Mouse (Mus musculus) bone marrow macrophage, adult 2 months (primary cell): ENCODE data around the gene Agpat1. TPM values are rescaled to one million over a fixed set of nuclear protein-coding genes. Genes with fewer than 3 reads are reported as not detected.

Experiments used
- H3K27ac ChIP-seq: 2 replicates; pipeline ENCODE4 v1.5.1; 2012; ENCODE audit warnings: low read depth, low read length; ENCODE audit not compliant: insufficient read depth
- H3K4me1 ChIP-seq: 2 replicates; pipeline ENCODE4 v1.6.1; 2012; ENCODE audit warnings: low read length; ENCODE audit not compliant: control insufficient read depth, insufficient read depth
- H3K4me3 ChIP-seq: 2 replicates; pipeline ENCODE4 v1.5.1; 2012; ENCODE audit warnings: mild to moderate bottlenecking, low read length, moderate library complexity; ENCODE audit not compliant: insufficient read depth
- CTCF ChIP-seq: IDR thresholded peaks from 2 replicates; pipeline ENCODE4 v1.5.1; 2012; ENCODE audit warnings: low read depth, mild to moderate bottlenecking, low read length, moderate library complexity
- POLR2A ChIP-seq: IDR thresholded peaks from 2 replicates; pipeline ENCODE4 v1.6.1; 2012; ENCODE audit warnings: mild to moderate bottlenecking, low read depth, low read length, borderline replicate concordance
- polyA plus RNA-seq: library from polyadenylated mRNA; stranded (reverse); fragments of >200 nt; gene quantifications from 2 replicates; pipeline ENCODE4 v1.2.4, GENCODE M21; 2012; ENCODE audit not compliant: missing spikeins, insufficient read depth, insufficient read length

Gene Agpat1
- 93.0 and 101 TPM in 2 replicates for polyA plus RNA-seq

- TF ChIP-seq POLR2A (no peak; the same call in 1 of the 2 replicates), CTCF (no peak)
- peaks cover 9% of the 10 kb centered on the region for H3K4me1 ChIP-seq
- H3K27ac ChIP-seq: peak within 1 kb of the TSS; percentile 66
- H3K4me3 ChIP-seq: peak within 1 kb of the TSS; percentile 81
Measured at GRCm38 (mm10) chr17:34604061-34604508, at the start of gene Agpat1. Gene Agpat1, plus strand, starts transcription at chr17:34604262.

DNA sequence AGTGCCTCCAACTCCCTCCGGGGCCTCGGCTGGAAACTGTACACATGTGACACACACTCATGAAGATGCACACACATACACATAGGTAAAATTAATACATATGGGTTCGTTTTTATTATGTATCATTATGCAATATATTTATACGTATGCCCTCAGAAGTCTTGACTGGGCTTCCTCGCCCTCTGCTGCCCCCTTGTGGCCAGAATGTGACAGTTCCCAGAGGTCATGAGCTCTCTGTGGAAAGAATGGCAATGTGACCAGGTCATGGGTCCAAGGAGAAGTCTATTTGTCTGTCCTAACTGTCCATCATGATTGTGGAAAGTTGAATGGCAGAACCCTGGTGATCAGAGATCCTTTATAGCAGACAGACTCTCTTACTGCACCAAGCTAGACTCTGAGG is 48.6 kb upstream of the Agpat1 start:
- H3K4me1 ChIP-seq: peaks cover 17% of the 10 kb centered on the region
- no peak overlapping the region for H3K4me3 ChIP-seq
- H3K27ac ChIP-seq: no peak overlapping the region
- TF ChIP-seq CTCF: peak; percentile 72
- no peak for TF ChIP-seq POLR2A

DNA sequence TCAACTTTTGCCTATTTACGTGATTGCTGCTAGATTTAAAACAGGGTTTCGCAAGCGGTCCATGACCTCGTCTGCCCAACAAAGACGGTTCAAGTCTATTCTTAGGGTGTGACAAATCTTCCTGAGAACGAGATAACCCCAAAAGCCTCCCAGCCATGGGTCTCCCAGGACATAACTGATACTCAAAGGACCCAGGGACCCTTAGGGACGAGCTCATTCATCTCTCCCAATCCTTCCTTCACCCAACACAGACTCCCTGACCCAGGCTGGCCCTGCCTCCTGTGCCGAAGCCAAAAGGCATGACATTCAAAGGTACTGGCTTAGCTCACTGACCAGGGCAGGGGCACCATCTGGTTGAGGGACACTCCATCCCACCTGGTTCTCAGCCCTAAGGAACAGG is 47.7 kb upstream of the Agpat1 start:
- Histone ChIP-seq H3K4me1 (peaks cover 18% of the 10 kb centered on the region), H3K27ac (peak overlapping the region; percentile 9; the same call in 1 of the 2 replicates), H3K4me3 (no peak overlapping the region)
- no peak for TF ChIP-seq POLR2A
- TF ChIP-seq CTCF: no peak

- peaks cover 24% of the 10 kb centered on the region for H3K4me1 ChIP-seq
- no peak overlapping the region for H3K27ac ChIP-seq
- no peak for TF ChIP-seq CTCF
- TF ChIP-seq POLR2A: no peak
- H3K4me3 ChIP-seq: no peak overlapping the region
Measured at GRCm38 (mm10) chr17:34557411-34557810, 46.7 kb upstream of the Agpat1 start.

DNA sequence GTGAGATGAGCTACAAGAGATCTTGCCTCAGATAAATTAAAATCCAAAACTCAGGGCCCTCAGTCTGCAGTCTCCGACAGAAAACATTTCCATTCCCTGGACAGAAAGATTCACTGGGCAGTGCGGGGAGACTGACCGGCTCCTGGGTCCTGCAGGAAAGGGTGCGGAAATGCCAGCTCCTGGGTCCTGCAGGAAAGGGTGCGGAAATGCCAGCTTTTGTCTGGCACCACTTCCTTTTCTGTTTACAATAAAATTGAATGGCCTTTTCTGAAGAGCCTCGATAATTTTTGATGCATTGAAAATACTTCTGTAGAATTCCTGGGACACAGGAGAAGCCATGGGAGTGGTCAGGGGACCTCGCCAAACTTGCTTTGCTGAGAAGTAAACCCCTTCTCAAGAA is 44.9 kb upstream of the Agpat1 start:
- Histone ChIP-seq H3K4me1 (peaks cover 25% of the 10 kb centered on the region), H3K4me3 (no peak overlapping the region), H3K27ac (no peak overlapping the region)
- TF ChIP-seq CTCF (no peak), POLR2A (no peak)

- TF ChIP-seq POLR2A (no peak), CTCF (no peak)
- H3K4me3 ChIP-seq: no peak overlapping the region
- no peak overlapping the region for H3K27ac ChIP-seq
- H3K4me1 ChIP-seq: peaks cover 27% of the 10 kb centered on the region
Measured at GRCm38 (mm10) chr17:34559895-34560294, 44.2 kb upstream of the Agpat1 start.

- TF ChIP-seq CTCF (no peak), POLR2A (no peak)
- H3K4me1 ChIP-seq: peaks cover 27% of the 10 kb centered on the region
- H3K27ac ChIP-seq: no peak overlapping the region
- H3K4me3 ChIP-seq: no peak overlapping the region
Measured at GRCm38 (mm10) chr17:34560438-34560837, 43.6 kb upstream of the Agpat1 start.

DNA sequence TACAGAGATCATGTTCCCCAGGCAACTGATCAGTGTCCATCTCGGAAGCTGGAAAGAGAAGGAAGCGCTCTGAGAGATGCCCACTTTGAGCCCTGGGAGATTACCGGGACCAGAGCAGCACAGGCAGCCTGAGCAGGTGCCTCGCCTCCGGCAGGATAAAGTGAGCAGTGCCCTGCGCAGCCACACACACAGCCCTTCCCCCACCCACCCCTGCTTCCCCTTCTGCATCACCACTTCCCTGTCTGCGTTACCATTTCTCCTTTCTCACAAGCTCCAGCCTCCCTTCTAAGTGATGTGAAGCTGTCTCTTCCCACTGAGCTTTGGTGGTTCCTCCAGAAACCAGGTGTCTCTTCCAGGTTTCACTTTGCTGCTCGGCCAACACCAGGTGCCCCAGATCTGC is 42.9 kb upstream of the Agpat1 start:
- no peak overlapping the region; the same call in 1 of the 2 replicates for H3K27ac ChIP-seq
- no peak overlapping the region for H3K4me3 ChIP-seq
- no peak for TF ChIP-seq POLR2A
- TF ChIP-seq CTCF: no peak
- peaks cover 22% of the 10 kb centered on the region for H3K4me1 ChIP-seq

DNA sequence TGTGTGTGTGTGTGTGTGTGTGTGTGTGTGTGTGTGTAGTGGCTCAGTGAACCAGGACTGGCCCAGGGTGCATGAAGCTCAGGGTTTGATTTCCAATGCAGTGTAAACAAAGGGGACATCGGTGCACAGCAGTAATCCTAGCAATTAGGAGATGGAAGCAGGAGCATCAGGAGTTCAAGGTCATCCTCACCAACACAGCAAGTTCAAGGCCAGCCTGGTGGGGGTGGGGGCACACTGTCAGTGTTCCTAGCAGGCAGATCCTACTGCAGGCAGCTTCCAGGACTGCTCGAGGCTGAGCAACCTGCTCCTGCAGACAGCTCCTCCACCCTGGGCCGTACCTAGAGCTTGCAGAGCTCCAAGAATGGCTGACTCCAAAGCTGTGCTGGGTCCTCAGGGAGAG is 41.5 kb upstream of the Agpat1 start:
- H3K4me1 ChIP-seq: peaks cover 11% of the 10 kb centered on the region
- H3K27ac ChIP-seq: no peak overlapping the region
- TF ChIP-seq CTCF (no peak), POLR2A (no peak)
- H3K4me3 ChIP-seq: no peak overlapping the region

DNA sequence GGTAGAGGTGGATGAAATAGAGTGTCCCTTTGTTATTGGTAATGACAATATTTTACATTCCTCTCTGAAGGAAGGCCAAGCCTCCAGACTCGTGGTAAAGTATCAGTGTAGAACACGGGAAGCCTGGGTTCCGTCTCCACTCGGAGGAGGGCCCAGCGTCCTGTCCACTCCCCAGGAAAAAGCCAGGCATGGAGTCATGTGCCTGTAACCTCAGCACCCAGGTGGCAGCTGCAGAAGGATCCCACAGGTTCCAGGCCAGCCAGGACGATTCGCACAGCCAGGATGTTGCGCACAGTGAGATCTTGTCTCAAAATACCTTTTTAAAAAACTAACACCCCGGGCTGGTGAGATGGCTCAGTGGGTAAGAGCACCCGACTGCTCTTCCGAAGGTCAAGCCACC is 40.7 kb upstream of the Agpat1 start:
- Histone ChIP-seq H3K4me3 (no peak overlapping the region), H3K4me1 (peaks cover 11% of the 10 kb centered on the region), H3K27ac (no peak overlapping the region)
- TF ChIP-seq CTCF (no peak), POLR2A (no peak)

GRCm38 (mm10) chr17:34564003-34564421 is 40.0 kb upstream of the Agpat1 start, which contains the start of gene Notch4:
Gene Notch4, plus strand, starts transcription at chr17:34564268.
- no peak within 1 kb of the TSS for H3K27ac ChIP-seq
- no peak for TF ChIP-seq CTCF

DNA sequence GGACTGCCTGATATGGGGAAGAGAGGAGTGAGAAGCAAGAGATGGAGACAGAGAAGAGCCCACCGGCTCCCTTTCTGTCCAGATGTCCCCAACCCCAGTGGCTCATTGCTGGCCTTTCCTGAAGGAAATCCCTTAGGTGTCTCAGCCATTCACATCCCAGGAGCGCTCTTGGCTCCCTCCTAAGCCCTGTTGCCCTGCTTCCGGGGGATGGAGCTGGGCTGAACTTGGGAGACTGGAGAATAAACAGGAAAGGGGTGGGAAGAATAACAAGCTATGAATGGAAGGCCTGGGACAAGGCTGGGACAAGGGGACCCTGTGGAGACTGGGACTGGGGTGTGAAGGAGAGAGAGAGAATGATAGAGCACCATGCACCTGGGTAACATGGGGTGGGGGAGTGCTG is 39.3 kb upstream of the Agpat1 start:
- Histone ChIP-seq H3K27ac (no peak overlapping the region), H3K4me1 (peaks cover 11% of the 10 kb centered on the region), H3K4me3 (no peak overlapping the region)
- no peak for TF ChIP-seq CTCF
- TF ChIP-seq POLR2A: no peak

More at GRCm38 (mm10) chr17:34564003-34564421, 40.0 kb upstream of the Agpat1 start, which contains the start of gene Notch4:
- peaks cover 11% of the 10 kb centered on the region for H3K4me1 ChIP-seq
- H3K4me3 ChIP-seq: no peak within 1 kb of the TSS
